Comparison of ENCODE assay signal across 7 mouse cellular contexts in the genomic region with DNA sequence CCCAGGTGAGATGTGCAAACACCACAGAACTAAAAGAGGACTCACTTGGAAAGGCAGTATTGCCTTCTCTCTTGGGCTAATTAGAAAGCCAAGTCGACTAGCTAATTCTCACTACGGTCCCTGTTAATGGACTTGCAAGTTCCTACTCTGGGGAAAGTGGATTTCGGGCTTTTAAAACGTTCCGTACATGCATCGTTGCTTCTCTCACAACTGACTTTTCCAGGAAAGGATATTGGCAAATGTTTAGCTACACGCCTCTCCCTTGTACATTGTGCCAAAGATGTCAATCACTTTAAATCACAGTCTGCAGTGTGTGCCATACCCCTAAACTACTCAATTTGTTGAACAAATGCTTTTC. TPM values are rescaled to one million over a fixed set of nuclear protein-coding genes. Genes with fewer than 3 reads are reported as not detected.
A peak's percentile ranks its signal among the peaks of the same experiment; 100 is the strongest.
DNase-seq lines count a peak whose midpoint lies in the region; ATAC-seq lines count a peak whose summit lies in the region.

No protein-coding gene starts in this region.

- no peak overlapping the region for H3K4me3 ChIP-seq in forebrain, embryonic 12.5 days (replicated peaks)
- peak overlapping the region; percentile 89 for H3K4me3 ChIP-seq in limb, embryonic 12.5 days (replicated peaks)

- H3K4me2 ChIP-seq in forebrain, embryonic 12.5 days = peak overlapping the region; percentile 92
- H3K4me2 ChIP-seq in limb, embryonic 12.5 days = peak overlapping the region; percentile 81

- WGBS in forebrain, embryonic 12.5 days = 11% methylated on average over 7 of the region's 7 CpGs
- WGBS in limb, embryonic 12.5 days = 14% methylated on average over 7 of the region's 7 CpGs

- H3K4me1 ChIP-seq in forebrain, embryonic 12.5 days = peaks cover 11% of the 10 kb centered on the region
- peaks cover 22% of the 10 kb centered on the region for H3K4me1 ChIP-seq in limb, embryonic 12.5 days (replicated peaks)

- no peak overlapping the region for H3K27ac ChIP-seq in forebrain, embryonic 12.5 days
- H3K27ac ChIP-seq in limb, embryonic 12.5 days = peak overlapping the region; percentile 99

- H3K9ac ChIP-seq in forebrain, embryonic 12.5 days = no peak overlapping the region
- H3K9ac ChIP-seq in limb, embryonic 12.5 days (replicated peaks) = no peak overlapping the region

- 0 out of 2 replicates have a peak, but pooled peaks cover 5% of the 10 kb centered on the region for H3K27me3 ChIP-seq in forebrain, embryonic 12.5 days
- H3K27me3 ChIP-seq in limb, embryonic 12.5 days = no peaks in the 10 kb centered on the region

- no peaks in the 10 kb centered on the region for H3K36me3 ChIP-seq in forebrain, embryonic 12.5 days (replicated peaks)
- no peaks in the 10 kb centered on the region for H3K36me3 ChIP-seq in limb, embryonic 12.5 days

- no peak for ATAC-seq in forebrain, embryonic 12.5 days (ENCODE audit: low FRiP score)
- no peak for ATAC-seq in limb, embryonic 12.5 days (ENCODE audit: insufficient number of reproducible peaks, insufficient read depth, low FRiP score, low TSS enrichment, low read depth)

- H3K9me3 ChIP-seq in forebrain, embryonic 12.5 days = no peaks in the 10 kb centered on the region
- H3K9me3 ChIP-seq in limb, embryonic 12.5 days = no peaks in the 10 kb centered on the region

- DNase-seq in retina, postnatal 1 day = peak; percentile 31
- no peak for DNase-seq in retina, embryonic 14.5 days (ENCODE audit: low spot score)
- peak; percentile 13 for DNase-seq in telencephalon, adult 2 months (ENCODE audit: low read depth, low spot score)
- DNase-seq in adrenal gland, adult 8-10 months = no peak
- DNase-seq in layer of hippocampus, adult 11-12 months (ENCODE audit: low spot score) = no peak

RNA-seq across cellular contexts. Expression of gene Galnt7, which starts 0.9 kb away (rescaled TPM):
- 18.8 and 18.9 TPM in 2 replicates for polyA plus RNA-seq in forebrain, embryonic 12.5 days (2016; fragmentation: Nextera tagmentation; extraction: Ambion mirVana)
- polyA plus RNA-seq in limb, embryonic 12.5 days (2016; fragmentation: Nextera tagmentation; extraction: Ambion mirVana) = 15.8 and 16.7 TPM in 2 replicates
- total RNA-seq in adrenal gland, adult 8-10 months (2022) = 10 to 100 TPM; 11.3 to 14.2 (median 12.7) TPM

Comparison
In these comparisons a context has a peak if more than half of its experiments do, and no peak if none do; other contexts are left out.
1. DNase-seq: peak in retina, postnatal 1 day (single experiment) and telencephalon, adult 2 months (single experiment); none in retina, embryonic 14.5 days (single experiment), adrenal gland, adult 8-10 months (single experiment) and layer of hippocampus, adult 11-12 months (single experiment).